Mouse (Mus musculus): ENCODE data around the gene Mcmbp. TPM values are rescaled to one million over a fixed set of nuclear protein-coding genes. Genes with fewer than 3 reads are reported as not detected.
A peak's percentile ranks its signal among the peaks of the same experiment; 100 is the strongest.

The Mcmbp gene
- polyA plus RNA-seq, 1 experiment from 2014 or later = 52.5 TPM

- H3K27me3 ChIP-seq (ENCODE audit: insufficient read depth, low read length) = no peaks in the 10 kb centered on the region
- H3K36me3 ChIP-seq (ENCODE audit: insufficient read depth, low read length) = no peaks in the 10 kb centered on the region
- H3K9me3 ChIP-seq (replicated peaks; ENCODE audit: low read length) = no peaks in the 10 kb centered on the region
- peak overlapping the region; percentile 72 for H3K4me2 ChIP-seq (ENCODE audit: low read length)
- ATAC-seq (replicated peaks; ENCODE audit: low FRiP score, low read depth) (no peak), DNase-seq (ENCODE audit: low spot score) (no peak)
- no peak for TF ChIP-seq CTCF (IDR thresholded peaks at IDR 0.05; ENCODE audit: low read depth)
- no peak overlapping the region for H3K9ac ChIP-seq (ENCODE audit: low read depth, low read length)
- H3K4me3 ChIP-seq (replicated peaks; ENCODE audit: low read depth, low read length) = 0 out of 2 replicates have a peak overlapping the region, but pooled peaks have one; percentile 97
- H3K4me1 ChIP-seq (replicated peaks; ENCODE audit: insufficient read depth, low read length) = peaks cover 23% of the 10 kb centered on the region
- 68% methylated on average over 2 of the region's 2 CpGs for WGBS
- no peak overlapping the region for H3K27ac ChIP-seq
These were observed 3.6 kb upstream of the Mcmbp start for GRCm38 (mm10) chr7:128743898-128744297.

GRCm38 (mm10) chr7:128739462-128740277 lies 625 bp downstream of the Mcmbp start:
- Histone ChIP-seq H3K9ac (ENCODE audit: low read depth, low read length) (peak overlapping the region; percentile 98), H3K4me3 (replicated peaks; ENCODE audit: low read depth, low read length) (peak overlapping the region; percentile 99), H3K36me3 (ENCODE audit: insufficient read depth, low read length) (no peaks in the 10 kb centered on the region), H3K27ac (peak overlapping the region; percentile 89), H3K4me2 (ENCODE audit: low read length) (peak overlapping the region; percentile 90), H3K9me3 (replicated peaks; ENCODE audit: low read length) (no peaks in the 10 kb centered on the region), H3K4me1 (replicated peaks; ENCODE audit: insufficient read depth, low read length) (peaks cover 13% of the 10 kb centered on the region; the same call in 1 of the 2 replicates), H3K27me3 (ENCODE audit: insufficient read depth, low read length) (no peaks in the 10 kb centered on the region)
- DNase-seq (ENCODE audit: low spot score) (peak; percentile 47), ATAC-seq (replicated peaks; ENCODE audit: low FRiP score, low read depth) (peak; percentile 44)
- TF ChIP-seq CTCF (IDR thresholded peaks at IDR 0.05; ENCODE audit: low read depth) = no peak
- WGBS = under 1% methylated on average over 75 of the region's 80 CpGs

GRCm38 (mm10) chr7:128739116-128739461 lies 1.2 kb downstream of the Mcmbp start:
- Histone ChIP-seq H3K27ac (peak overlapping the region; percentile 89; the same call in 1 of the 2 replicates), H3K4me2 (ENCODE audit: low read length) (peak overlapping the region; percentile 90), H3K27me3 (ENCODE audit: insufficient read depth, low read length) (no peaks in the 10 kb centered on the region), H3K4me1 (replicated peaks; ENCODE audit: insufficient read depth, low read length) (peaks cover 13% of the 10 kb centered on the region; the same call in 1 of the 2 replicates), H3K9me3 (replicated peaks; ENCODE audit: low read length) (no peaks in the 10 kb centered on the region), H3K9ac (ENCODE audit: low read depth, low read length) (peak overlapping the region; percentile 98), H3K4me3 (replicated peaks; ENCODE audit: low read depth, low read length) (peak overlapping the region; percentile 99), H3K36me3 (ENCODE audit: insufficient read depth, low read length) (no peaks in the 10 kb centered on the region)
- no peak for TF ChIP-seq CTCF (IDR thresholded peaks at IDR 0.05; ENCODE audit: low read depth)
- ATAC-seq (replicated peaks; ENCODE audit: low FRiP score, low read depth) (no peak), DNase-seq (ENCODE audit: low spot score) (no peak)
- WGBS = under 1% methylated on average over 15 of the region's 15 CpGs

- Histone ChIP-seq H3K27me3 (ENCODE audit: insufficient read depth, low read length) (no peaks in the 10 kb centered on the region), H3K9ac (ENCODE audit: low read depth, low read length) (no peak overlapping the region), H3K9me3 (replicated peaks; ENCODE audit: low read length) (no peaks in the 10 kb centered on the region), H3K4me2 (ENCODE audit: low read length) (peak overlapping the region; percentile 90), H3K27ac (no peak overlapping the region), H3K4me1 (replicated peaks; ENCODE audit: insufficient read depth, low read length) (peaks cover 13% of the 10 kb centered on the region; the same call in 1 of the 2 replicates), H3K4me3 (replicated peaks; ENCODE audit: low read depth, low read length) (no peak overlapping the region), H3K36me3 (ENCODE audit: insufficient read depth, low read length) (no peaks in the 10 kb centered on the region)
- TF ChIP-seq CTCF (IDR thresholded peaks at IDR 0.05; ENCODE audit: low read depth) = no peak
- no peak for ATAC-seq (replicated peaks; ENCODE audit: low FRiP score, low read depth)
- no peak for DNase-seq (ENCODE audit: low spot score)
- 49% methylated on average over 5 of the region's 5 CpGs for WGBS
These were observed 2.3 kb downstream of the Mcmbp start for GRCm38 (mm10) chr7:128738041-128738440.

GRCm38 (mm10) chr7:128731585-128731984 lies 8.7 kb downstream of the Mcmbp start:
- Histone ChIP-seq H3K4me3 (replicated peaks; ENCODE audit: low read depth, low read length) (no peak overlapping the region), H3K9me3 (replicated peaks; ENCODE audit: low read length) (no peaks in the 10 kb centered on the region), H3K4me1 (replicated peaks; ENCODE audit: insufficient read depth, low read length) (no peaks in the 10 kb centered on the region; the same call in 1 of the 2 replicates), H3K36me3 (ENCODE audit: insufficient read depth, low read length) (no peaks in the 10 kb centered on the region), H3K9ac (ENCODE audit: low read depth, low read length) (no peak overlapping the region), H3K27me3 (ENCODE audit: insufficient read depth, low read length) (no peaks in the 10 kb centered on the region), H3K27ac (no peak overlapping the region), H3K4me2 (ENCODE audit: low read length) (no peak overlapping the region)
- ATAC-seq (replicated peaks; ENCODE audit: low FRiP score, low read depth) (no peak), DNase-seq (ENCODE audit: low spot score) (no peak)
- no peak for TF ChIP-seq CTCF (IDR thresholded peaks at IDR 0.05; ENCODE audit: low read depth)
- WGBS = 86% methylated on average over 2 of the region's 2 CpGs

GRCm38 (mm10) chr7:128728738-128729137 lies 11.6 kb downstream of the Mcmbp start:
- no peak for ATAC-seq (replicated peaks; ENCODE audit: low FRiP score, low read depth)
- WGBS = 57% methylated on average over 10 of the region's 10 CpGs

More at GRCm38 (mm10) chr7:128728738-128729137, 11.6 kb downstream of the Mcmbp start:
- Histone ChIP-seq H3K27ac (no peak overlapping the region), H3K4me2 (ENCODE audit: low read length) (no peak overlapping the region), H3K4me3 (replicated peaks; ENCODE audit: low read depth, low read length) (no peak overlapping the region), H3K36me3 (ENCODE audit: insufficient read depth, low read length) (peaks cover 4% of the 10 kb centered on the region; the same call in 1 of the 2 replicates), H3K4me1 (replicated peaks; ENCODE audit: insufficient read depth, low read length) (peaks cover 4% of the 10 kb centered on the region; the same call in 1 of the 2 replicates), H3K9ac (ENCODE audit: low read depth, low read length) (no peak overlapping the region), H3K9me3 (replicated peaks; ENCODE audit: low read length) (no peaks in the 10 kb centered on the region), H3K27me3 (ENCODE audit: insufficient read depth, low read length) (no peaks in the 10 kb centered on the region)
- TF ChIP-seq CTCF (IDR thresholded peaks at IDR 0.05; ENCODE audit: low read depth) = no peak
- DNase-seq (ENCODE audit: low spot score) = peak; percentile 66

All from kidney, postnatal 0 days (tissue).